Mouse (Mus musculus) liver, adult 2 months (tissue): ENCODE data around the gene Zbtb12.

Experiments used
- CTCF ChIP-seq: fragments of 200-500 bp; IDR thresholded peaks from 2 replicates; pipeline ENCODE4 v1.5.1; 2011; ENCODE audit warnings: low read depth, low read length, control low read depth
- POLR2A ChIP-seq: fragments of 200-500 bp; IDR thresholded peaks from 2 replicates; pipeline ENCODE4 v1.6.1; 2011; ENCODE audit warnings: low read length, control low read depth; ENCODE audit not compliant: insufficient read depth; ENCODE audit errors: extremely low read depth

GRCm38 (mm10) chr17:34916316-34916715 lies 37.0 kb downstream of the Zbtb12 start:
- TF ChIP-seq CTCF = no peak
- TF ChIP-seq POLR2A = no peak
